Mouse (Mus musculus): ENCODE data around the gene Sectm1b. TPM values are rescaled to one million over a fixed set of nuclear protein-coding genes. Genes with fewer than 3 reads are reported as not detected.
"Not testable (repeated sequence)": the region's sequence is repeated elsewhere in the genome, so short reads cannot be mapped to it uniquely, and the experiment has no call there.

Sectm1b gene
- 0.08 and 0.23 TPM in 2 replicates for polyA plus RNA-seq (2015; fragmentation: Nextera tagmentation; extraction: Ambion mirVana)

- H3K4me2 ChIP-seq: no peak within 1 kb of the TSS
- no peaks in the 10 kb centered on the region for H3K9me3 ChIP-seq (replicated peaks)
- H3K36me3 ChIP-seq (replicated peaks): no peaks in the 10 kb centered on the region
- H3K27me3 ChIP-seq: no peaks in the 10 kb centered on the region
- H3K27ac ChIP-seq (replicated peaks): no peak within 1 kb of the TSS
- 61% methylated on average over 5 of the region's 5 CpGs for WGBS (ENCODE audit: insufficient replicate concordance)
- H3K4me3 ChIP-seq (replicated peaks): no peak within 1 kb of the TSS
- no peaks in the 10 kb centered on the region; the same call in 1 of the 2 replicates for H3K4me1 ChIP-seq (replicated peaks)
- no peak within 1 kb of the TSS for H3K9ac ChIP-seq
- no peak for ATAC-seq (ENCODE audit: insufficient read depth)
Measured at GRCm38 (mm10) chr11:121063379-121063778, at the start of gene Sectm1b. Sectm1b (minus strand) TSS chr11:121063569.

- H3K9ac ChIP-seq: no peak overlapping the region
- no peaks in the 10 kb centered on the region for H3K9me3 ChIP-seq (replicated peaks)
- no peaks in the 10 kb centered on the region for H3K4me1 ChIP-seq (replicated peaks)
- no peaks in the 10 kb centered on the region for H3K27me3 ChIP-seq
- H3K36me3 ChIP-seq (replicated peaks): no peaks in the 10 kb centered on the region
- H3K4me3 ChIP-seq (replicated peaks): no peak overlapping the region
- 51% methylated on average over 5 of the region's 5 CpGs for WGBS (ENCODE audit: insufficient replicate concordance)
- no peak for ATAC-seq (ENCODE audit: insufficient read depth)
- H3K27ac ChIP-seq (replicated peaks): no peak overlapping the region
- H3K4me2 ChIP-seq: no peak overlapping the region
Measured at GRCm38 (mm10) chr11:121112091-121112775, 48.9 kb upstream of the Sectm1b start.

- H3K4me2 ChIP-seq: no peak overlapping the region
- H3K27me3 ChIP-seq: no peaks in the 10 kb centered on the region
- no peaks in the 10 kb centered on the region for H3K4me1 ChIP-seq (replicated peaks)
- 43% methylated on average over 1 of the region's 1 CpGs for WGBS (ENCODE audit: insufficient replicate concordance)
- no peaks in the 10 kb centered on the region for H3K9me3 ChIP-seq (replicated peaks)
- H3K27ac ChIP-seq (replicated peaks): no peak overlapping the region
- no peak overlapping the region for H3K9ac ChIP-seq
- no peaks in the 10 kb centered on the region for H3K36me3 ChIP-seq (replicated peaks)
- H3K4me3 ChIP-seq (replicated peaks): no peak overlapping the region
- ATAC-seq (ENCODE audit: insufficient read depth): no peak
Measured at GRCm38 (mm10) chr11:121111601-121112000, 48.2 kb upstream of the Sectm1b start.

GRCm38 (mm10) chr11:121111051-121111450, 47.7 kb upstream of the Sectm1b start:
- WGBS (ENCODE audit: insufficient replicate concordance): 56% methylated on average over 3 of the region's 3 CpGs
- Histone ChIP-seq H3K4me1 (replicated peaks) (no peaks in the 10 kb centered on the region), H3K4me2 (no peak overlapping the region), H3K36me3 (replicated peaks) (no peaks in the 10 kb centered on the region), H3K27ac (replicated peaks) (no peak overlapping the region), H3K9ac (no peak overlapping the region), H3K27me3 (no peaks in the 10 kb centered on the region), H3K9me3 (replicated peaks) (no peaks in the 10 kb centered on the region), H3K4me3 (replicated peaks) (no peak overlapping the region)
- no peak for ATAC-seq (ENCODE audit: insufficient read depth)

- 18% methylated on average over 2 of the region's 2 CpGs for WGBS (ENCODE audit: insufficient replicate concordance)
Measured at GRCm38 (mm10) chr11:121109986-121110385, 46.6 kb upstream of the Sectm1b start.

GRCm38 (mm10) chr11:121108061-121108460, 44.7 kb upstream of the Sectm1b start:
- 48% methylated on average over 9 of the region's 9 CpGs for WGBS (ENCODE audit: insufficient replicate concordance)
- H3K4me2 ChIP-seq: no peak overlapping the region
- H3K36me3 ChIP-seq (replicated peaks): no peaks in the 10 kb centered on the region
- peak; percentile 28; the same call in 1 of the 2 replicates for ATAC-seq (ENCODE audit: insufficient read depth)
- H3K27ac ChIP-seq (replicated peaks): no peak overlapping the region
- no peak overlapping the region for H3K4me3 ChIP-seq (replicated peaks)
- H3K9ac ChIP-seq: no peak overlapping the region
- H3K27me3 ChIP-seq: no peaks in the 10 kb centered on the region
- H3K9me3 ChIP-seq (replicated peaks): no peaks in the 10 kb centered on the region
- H3K4me1 ChIP-seq (replicated peaks): no peaks in the 10 kb centered on the region

More at GRCm38 (mm10) chr11:121109986-121110385, 46.6 kb upstream of the Sectm1b start:
- Histone ChIP-seq H3K27ac (replicated peaks) (no peak overlapping the region), H3K4me3 (replicated peaks) (no peak overlapping the region), H3K9me3 (replicated peaks) (no peaks in the 10 kb centered on the region), H3K4me2 (no peak overlapping the region), H3K9ac (no peak overlapping the region), H3K36me3 (replicated peaks) (no peaks in the 10 kb centered on the region), H3K4me1 (replicated peaks) (no peaks in the 10 kb centered on the region), H3K27me3 (no peaks in the 10 kb centered on the region)
- ATAC-seq (ENCODE audit: insufficient read depth): no peak

- ATAC-seq (ENCODE audit: insufficient read depth); H3K27me3 ChIP-seq; H3K4me3 ChIP-seq (replicated peaks); H3K9ac ChIP-seq; H3K4me2 ChIP-seq; H3K9me3 ChIP-seq (replicated peaks); H3K36me3 ChIP-seq (replicated peaks); H3K4me1 ChIP-seq (replicated peaks); H3K27ac ChIP-seq (replicated peaks): not testable (repeated sequence)
- WGBS (ENCODE audit: insufficient replicate concordance): 52% methylated on average over 1 of the region's 1 CpGs
Measured at GRCm38 (mm10) chr11:121107242-121107641, 43.9 kb upstream of the Sectm1b start.

- no peak overlapping the region for H3K9ac ChIP-seq
- 41% methylated on average over 4 of the region's 4 CpGs for WGBS (ENCODE audit: insufficient replicate concordance)
- no peak for ATAC-seq (ENCODE audit: insufficient read depth)
- no peak overlapping the region for H3K27ac ChIP-seq (replicated peaks)
- H3K4me3 ChIP-seq (replicated peaks): no peak overlapping the region
- peaks cover 11% of the 10 kb centered on the region for H3K4me1 ChIP-seq (replicated peaks)
- H3K9me3 ChIP-seq (replicated peaks): no peaks in the 10 kb centered on the region
- 0 out of 2 replicates have a peak, but pooled peaks cover 3% of the 10 kb centered on the region for H3K27me3 ChIP-seq
- no peaks in the 10 kb centered on the region for H3K36me3 ChIP-seq (replicated peaks)
- no peak overlapping the region for H3K4me2 ChIP-seq
Measured at GRCm38 (mm10) chr11:121101124-121101805, 37.9 kb upstream of the Sectm1b start.

GRCm38 (mm10) chr11:121100692-121101091, 37.3 kb upstream of the Sectm1b start:
- Histone ChIP-seq H3K4me3 (replicated peaks) (no peak overlapping the region), H3K4me1 (replicated peaks) (peaks cover 11% of the 10 kb centered on the region), H3K27me3 (0 out of 2 replicates have a peak, but pooled peaks cover 3% of the 10 kb centered on the region), H3K9me3 (replicated peaks) (no peaks in the 10 kb centered on the region), H3K9ac (no peak overlapping the region), H3K4me2 (no peak overlapping the region), H3K27ac (replicated peaks) (no peak overlapping the region), H3K36me3 (replicated peaks) (no peaks in the 10 kb centered on the region)
- WGBS (ENCODE audit: insufficient replicate concordance): 22% methylated on average over 7 of the region's 7 CpGs
- ATAC-seq (ENCODE audit: insufficient read depth): no peak

GRCm38 (mm10) chr11:121099762-121100161, 36.4 kb upstream of the Sectm1b start:
- Histone ChIP-seq H3K9me3 (replicated peaks) (no peaks in the 10 kb centered on the region), H3K9ac (no peak overlapping the region), H3K4me3 (replicated peaks) (no peak overlapping the region), H3K4me1 (replicated peaks) (peaks cover 11% of the 10 kb centered on the region), H3K27me3 (0 out of 2 replicates have a peak, but pooled peaks cover 3% of the 10 kb centered on the region), H3K36me3 (replicated peaks) (no peaks in the 10 kb centered on the region), H3K4me2 (no peak overlapping the region), H3K27ac (replicated peaks) (no peak overlapping the region)
- 49% methylated on average over 7 of the region's 7 CpGs for WGBS (ENCODE audit: insufficient replicate concordance)
- ATAC-seq (ENCODE audit: insufficient read depth): no peak
